In the genomic region with DNA sequence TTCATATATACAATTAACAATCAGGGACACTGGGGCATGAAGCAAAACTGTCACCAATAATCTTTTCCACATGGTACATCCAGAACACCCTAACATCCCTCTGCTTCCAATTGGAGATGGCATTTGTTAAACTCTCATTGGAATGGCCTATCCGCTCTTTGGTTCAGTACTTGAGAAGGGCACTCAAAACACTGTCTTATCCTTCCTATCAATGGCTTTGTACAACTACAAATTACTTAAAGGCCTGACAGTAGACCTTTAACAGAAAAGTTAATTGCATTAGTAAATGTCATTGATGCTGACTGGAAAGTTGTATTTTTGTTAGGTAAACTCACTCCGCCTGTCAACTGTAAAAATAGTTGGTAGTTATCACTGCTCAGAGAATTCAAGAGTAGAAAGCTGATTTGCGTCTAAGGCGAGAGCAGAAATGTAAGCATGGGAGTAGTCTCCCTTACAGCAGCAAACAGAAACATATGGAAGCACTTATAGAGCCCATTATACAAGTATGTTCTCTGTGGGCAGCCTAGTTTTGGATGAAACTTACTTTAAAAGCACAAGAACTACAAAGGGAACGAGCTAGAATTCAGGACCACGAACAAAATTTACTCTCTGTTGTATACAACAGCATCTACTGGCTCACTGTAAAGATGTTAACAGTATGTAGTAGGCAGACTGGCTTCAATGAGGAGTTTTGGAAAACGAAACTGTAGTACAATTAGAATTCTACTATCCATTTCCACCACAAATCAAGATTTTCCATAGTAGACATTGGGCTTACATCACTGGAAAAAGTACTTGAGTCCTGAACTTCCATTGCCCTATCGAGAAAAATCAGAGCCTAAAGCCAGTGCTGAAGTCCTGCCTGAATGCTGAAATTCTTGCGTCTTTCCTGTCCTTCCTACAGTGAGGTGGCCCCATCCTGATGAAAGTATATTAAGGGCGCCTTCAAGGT, we compare ENCODE assay signal across 9 mouse cellular contexts.
DNase-seq lines count a peak whose midpoint lies in the region; ATAC-seq and TF ChIP-seq lines count a peak whose summit lies in the region.
"Had no signal": no experiment of that assay in that cellular context is flagged by ENCODE, and none has a peak within 500 bp of the region (broad histone marks: within the 10 kb centered on the region; RNA-seq: fewer than 3 reads in every experiment).

No protein-coding gene starts in this region.

- no peak for TF ChIP-seq CTCF in heart, adult 2 months (IDR thresholded peaks at IDR 0.05)
- TF ChIP-seq CTCF in E14TG2a.4 (conservative IDR thresholded peaks at IDR 0.05; ENCODE audit: low read length): no peak

- H3K79me2 ChIP-seq in heart, adult 2 months (replicated peaks; ENCODE audit: control insufficient read depth, insufficient read depth, low read length): 0 out of 2 replicates have a peak, but pooled peaks cover 2% of the 10 kb centered on the region

- 23% methylated on average over 10 of the region's 10 CpGs for WGBS in heart, adult 2 months
- WGBS in forebrain, embryonic 16.5 days: 31% methylated on average over 10 of the region's 10 CpGs
- 38% methylated on average over 10 of the region's 10 CpGs for WGBS in liver, embryonic 15.5 days (ENCODE audit: insufficient replicate concordance)

- H3K36me3 ChIP-seq in heart, adult 2 months (ENCODE audit: control insufficient read depth, insufficient read depth, low read length): peaks cover 24% of the 10 kb centered on the region
- H3K36me3 ChIP-seq in E14TG2a.4 (ENCODE audit: insufficient read depth, low read length): 0 out of 2 replicates have a peak, but pooled peaks cover 5% of the 10 kb centered on the region
- H3K36me3 ChIP-seq in forebrain, embryonic 16.5 days (ENCODE audit: control insufficient read depth, insufficient read depth): peaks cover 4% of the 10 kb centered on the region
- H3K36me3 ChIP-seq in liver, embryonic 15.5 days (replicated peaks): peaks cover 21% of the 10 kb centered on the region; the same call in 1 of the 2 replicates

- H3K4me3 ChIP-seq in heart, adult 2 months: peak overlapping the region; percentile 86
- H3K4me3 ChIP-seq in E14TG2a.4 (replicated peaks; ENCODE audit: low read length): peak overlapping the region; percentile 93
- peak overlapping the region; percentile 81 for H3K4me3 ChIP-seq in forebrain, embryonic 16.5 days (replicated peaks; ENCODE audit: low read length)
- H3K4me3 ChIP-seq in liver, embryonic 15.5 days (replicated peaks): peak overlapping the region; percentile 97

- H3K4me2 ChIP-seq in forebrain, embryonic 16.5 days (ENCODE audit: low read length): peak overlapping the region; percentile 73
- peak overlapping the region; percentile 78 for H3K4me2 ChIP-seq in liver, embryonic 15.5 days

- no peak for TF ChIP-seq EP300 in heart, adult 2 months (IDR thresholded peaks at IDR 0.05; ENCODE audit: insufficient read depth, low read depth, low read length)

- H3K4me1 ChIP-seq in heart, adult 2 months (ENCODE audit: control insufficient read depth, insufficient read depth, low read length): peaks cover 7% of the 10 kb centered on the region
- peaks cover 49% of the 10 kb centered on the region for H3K4me1 ChIP-seq in E14TG2a.4 (replicated peaks; ENCODE audit: low read depth, low read length)
- peaks cover 24% of the 10 kb centered on the region for H3K4me1 ChIP-seq in forebrain, embryonic 16.5 days (replicated peaks; ENCODE audit: control insufficient read depth, insufficient read depth, low read length)
- peaks cover 40% of the 10 kb centered on the region for H3K4me1 ChIP-seq in liver, embryonic 15.5 days (replicated peaks)

- H3K27me3 ChIP-seq in heart, adult 2 months (ENCODE audit: control insufficient read depth, insufficient read depth, low read length): no peaks in the 10 kb centered on the region
- no peaks in the 10 kb centered on the region for H3K27me3 ChIP-seq in E14TG2a.4 (ENCODE audit: insufficient read depth, low read length)
- H3K27me3 ChIP-seq in forebrain, embryonic 16.5 days (replicated peaks; ENCODE audit: control insufficient read depth, insufficient read depth, low read length): no peaks in the 10 kb centered on the region
- H3K27me3 ChIP-seq in liver, embryonic 15.5 days: no peaks in the 10 kb centered on the region
- H3K27me3 ChIP-seq: Patski had no signal

- H3K9ac ChIP-seq in heart, adult 2 months (ENCODE audit: low read depth, low read length): peak overlapping the region; percentile 63
- peak overlapping the region; percentile 52 for H3K9ac ChIP-seq in forebrain, embryonic 16.5 days (replicated peaks; ENCODE audit: low read depth, low read length)
- peak overlapping the region; percentile 98 for H3K9ac ChIP-seq in liver, embryonic 15.5 days

- no peak for ATAC-seq in forebrain, embryonic 16.5 days
- no peak for ATAC-seq in liver, embryonic 15.5 days (ENCODE audit: insufficient read depth)
- no peak for ATAC-seq in activated CD4-positive, CD25-positive, alpha-beta regulatory T cell, adult 4 months
- ATAC-seq: Patski had no signal

- no peaks in the 10 kb centered on the region for H3K9me3 ChIP-seq in E14TG2a.4 (ENCODE audit: low read length)
- no peaks in the 10 kb centered on the region for H3K9me3 ChIP-seq in forebrain, embryonic 16.5 days (ENCODE audit: control insufficient read depth, low read length)
- H3K9me3 ChIP-seq in liver, embryonic 15.5 days (replicated peaks): no peaks in the 10 kb centered on the region

- DNase-seq in heart, adult 2 months: no peak
- no peak for DNase-seq in heart, postnatal 14 days
- DNase-seq in B cell, adult 2 months: no peak
- DNase-seq in kidney, postnatal 14 days: no peak

- no peak for TF ChIP-seq POLR2A in heart, adult 2 months (IDR thresholded peaks at IDR 0.05; ENCODE audit: insufficient read depth, low read depth, low read length)

- H3K27ac ChIP-seq in heart, adult 2 months: peak overlapping the region; percentile 99
- H3K27ac ChIP-seq in forebrain, embryonic 16.5 days (ENCODE audit: low read length): 0 out of 2 replicates have a peak overlapping the region, but pooled peaks have one; percentile 4
- H3K27ac ChIP-seq in liver, embryonic 15.5 days (replicated peaks): peak overlapping the region; percentile 60

- intact Hi-C loops in heart, adult 2 months (cut with DNase I): loop anchor here (2.0 to 10.0 kb wide), 3 partner anchors 19 to 177 kb away; no protein-coding TSS in a partner anchor
- intact Hi-C loops in heart, postnatal 14 days (cut with DNase I): no loop called here

Comparison
In these comparisons a context has a peak if more than half of its experiments do, and no peak if none do; other contexts are left out.
1. H3K27ac ChIP-seq: peak in every context shown above with its lines; median percentile 99 in heart, adult 2 months; 60 in liver, embryonic 15.5 days; 4 in forebrain, embryonic 16.5 days.